Mouse (Mus musculus) forebrain, embryonic 14.5 days (tissue): Measurements from ENCODE around the gene Rab11fip3. TPM values are rescaled to one million over a fixed set of nuclear protein-coding genes. Genes with fewer than 3 reads are reported as not detected.

Experiments used
- ATAC-seq: fragments of 200-750 bp; cut with Nextera tagmentation; 2 replicates; pipeline ENCODE4 v1.8.0; 2017; ENCODE audit warnings: mild to moderate bottlenecking, moderate library complexity
- DNase-seq: peaks from one replicate; pipeline ENCODE4 v3.0.0-alpha.2; 2015; ENCODE audit warnings: low spot score
- H3K27ac ChIP-seq: fragments of 300-500 bp; sonication (generic); 2 replicates; pipeline ENCODE4 v1.5.1; 2014; ENCODE audit warnings: low read depth, mild to moderate bottlenecking, control low read depth, low read length, moderate library complexity
- H3K27me3 ChIP-seq: fragments of 300-500 bp; sonication (generic); replicated peaks from 2 replicates; pipeline ENCODE4 v1.6.1; 2014; ENCODE audit warnings: low read length, control low read depth, mixed read lengths; ENCODE audit not compliant: control insufficient read depth, insufficient read depth
- H3K36me3 ChIP-seq: fragments of 300-500 bp; sonication (generic); 2 replicates; pipeline ENCODE4 v1.6.1; 2014; ENCODE audit warnings: low read length, control low read depth; ENCODE audit not compliant: control insufficient read depth, insufficient read depth
- H3K4me1 ChIP-seq: fragments of 300-500 bp; sonication (generic); 2 replicates; pipeline ENCODE4 v1.6.1; 2014; ENCODE audit warnings: antibody characterized with exemption, low read length, control low read depth; ENCODE audit not compliant: control insufficient read depth, insufficient read depth
- H3K4me2 ChIP-seq: fragments of 300-500 bp; sonication (generic); 2 replicates; pipeline ENCODE4 v1.6.1; 2014; ENCODE audit warnings: mild to moderate bottlenecking, control low read depth, low read length
- H3K4me3 ChIP-seq: fragments of 300-500 bp; sonication (generic); 2 replicates; pipeline ENCODE4 v1.5.1; 2014; ENCODE audit warnings: low read depth, low read length, control low read depth
- H3K9ac ChIP-seq: fragments of 300-500 bp; sonication (generic); 2 replicates; pipeline ENCODE4 v1.6.1; 2014; ENCODE audit warnings: mild to moderate bottlenecking, low read length, control low read depth, moderate library complexity
- H3K9me3 ChIP-seq: fragments of 300-500 bp; sonication (generic); replicated peaks from 2 replicates; pipeline ENCODE4 v1.6.1; 2016; ENCODE audit warnings: low read length, control low read depth, mixed read lengths; ENCODE audit not compliant: control insufficient read depth
- WGBS: fragments of 180-500 bp; shearing (Covaris S2); extraction: QIAGEN DNeasy Blood & Tissue Kit; methylation state at CpG from one replicate; pipeline ENCODE4 v1.1.7; 2014; 5-methylcytosine and 5-hydroxymethylcytosine counted together
- polyA plus RNA-seq: library from polyadenylated mRNA; unstranded; fragments of >200 nt; fragmentation: Nextera tagmentation; extraction: Ambion mirVana; gene quantifications from 2 replicates; pipeline ENCODE4 v1.2.1, GENCODE M21; 2014

The Rab11fip3 gene
- polyA plus RNA-seq, 1 experiment from 2014 or later, result 15.2 TPM

DNA sequence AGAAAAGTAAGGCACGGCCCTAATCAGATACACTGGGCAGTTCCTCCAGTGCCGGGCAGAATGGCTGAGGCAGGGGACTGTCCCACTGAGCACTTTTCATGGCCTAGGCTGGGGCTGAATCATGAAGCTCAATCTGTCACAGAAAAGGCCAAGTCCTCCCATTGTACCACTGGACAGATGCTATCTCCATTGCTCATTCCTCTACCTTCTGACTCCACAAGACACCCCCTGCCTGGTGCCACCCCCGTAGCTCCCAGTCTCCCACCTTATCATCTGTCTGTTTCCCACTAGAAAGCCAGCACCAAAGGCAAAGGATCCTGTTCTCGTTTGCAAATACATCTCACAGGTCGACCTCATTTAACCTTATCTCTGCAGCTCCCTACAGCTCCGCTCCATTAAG, 37.3 kb downstream of the Rab11fip3 start:
- H3K9me3 ChIP-seq, result no peaks in the 10 kb centered on the region
- H3K4me1 ChIP-seq, result no peaks in the 10 kb centered on the region
- WGBS, result 92% methylated on average over 6 of the region's 6 CpGs
- no peak overlapping the region for H3K27ac ChIP-seq
- ATAC-seq, result no peak
- H3K9ac ChIP-seq, result no peak overlapping the region
- H3K4me3 ChIP-seq, result no peak overlapping the region
- H3K4me2 ChIP-seq, result no peak overlapping the region
- H3K36me3 ChIP-seq, result peaks cover 47% of the 10 kb centered on the region
- H3K27me3 ChIP-seq, result no peaks in the 10 kb centered on the region
- DNase-seq, result no peak

DNA sequence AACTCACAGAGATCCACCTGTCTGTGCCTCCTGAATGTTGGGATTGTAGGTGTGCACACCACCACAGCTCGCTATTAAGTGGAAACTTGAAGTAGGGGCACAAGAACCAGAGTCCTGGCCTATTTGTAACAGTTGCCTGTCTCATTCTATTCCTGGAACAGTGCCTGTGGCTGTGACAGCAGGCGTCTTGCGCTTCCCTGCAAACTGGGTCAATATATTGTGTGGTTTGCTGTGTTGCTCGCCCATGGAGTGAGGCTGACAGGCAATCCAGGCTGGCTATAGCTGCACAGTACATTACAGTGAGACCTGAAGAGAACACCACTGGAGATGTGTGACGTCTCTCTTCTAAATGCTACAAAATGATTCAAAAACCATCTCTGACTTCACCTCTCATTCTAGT, 37.8 kb downstream of the Rab11fip3 start:
- no peak overlapping the region for H3K4me3 ChIP-seq
- ATAC-seq (no peak), DNase-seq (no peak)
- no peak overlapping the region for H3K27ac ChIP-seq
- peaks cover 47% of the 10 kb centered on the region for H3K36me3 ChIP-seq
- WGBS, result 85% methylated on average over 5 of the region's 5 CpGs
- no peaks in the 10 kb centered on the region for H3K9me3 ChIP-seq
- no peak overlapping the region for H3K9ac ChIP-seq
- no peak overlapping the region for H3K4me2 ChIP-seq
- H3K4me1 ChIP-seq, result no peaks in the 10 kb centered on the region
- H3K27me3 ChIP-seq, result no peaks in the 10 kb centered on the region

DNA sequence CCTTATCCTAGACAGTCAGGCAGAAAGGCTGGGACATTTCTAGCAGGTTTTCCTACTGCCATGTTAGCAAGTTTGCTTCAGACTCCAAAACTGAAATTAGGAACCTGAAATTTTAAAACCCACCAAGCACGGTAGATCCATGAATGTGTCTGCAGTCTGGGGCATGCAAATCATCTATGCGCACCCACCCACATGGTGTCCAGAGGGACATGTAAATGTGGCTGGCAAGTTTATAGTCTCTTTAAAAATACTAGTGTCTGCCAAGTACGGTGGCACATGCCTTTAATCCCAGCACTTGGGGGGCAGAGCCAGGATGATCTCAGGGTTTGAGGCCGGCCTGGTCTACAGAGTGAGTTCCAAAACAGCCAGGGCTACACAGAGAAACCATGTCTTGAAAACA, 41.1 kb downstream of the Rab11fip3 start:
- H3K4me3 ChIP-seq, result no peak overlapping the region
- no peak overlapping the region for H3K27ac ChIP-seq
- DNase-seq, result no peak
- H3K27me3 ChIP-seq, result no peaks in the 10 kb centered on the region
- peaks cover 31% of the 10 kb centered on the region for H3K36me3 ChIP-seq
- WGBS, result 90% methylated on average over 4 of the region's 4 CpGs
- no peaks in the 10 kb centered on the region for H3K9me3 ChIP-seq
- ATAC-seq, result no peak
- no peak overlapping the region for H3K9ac ChIP-seq
- no peak overlapping the region for H3K4me2 ChIP-seq
- H3K4me1 ChIP-seq, result no peaks in the 10 kb centered on the region

DNA sequence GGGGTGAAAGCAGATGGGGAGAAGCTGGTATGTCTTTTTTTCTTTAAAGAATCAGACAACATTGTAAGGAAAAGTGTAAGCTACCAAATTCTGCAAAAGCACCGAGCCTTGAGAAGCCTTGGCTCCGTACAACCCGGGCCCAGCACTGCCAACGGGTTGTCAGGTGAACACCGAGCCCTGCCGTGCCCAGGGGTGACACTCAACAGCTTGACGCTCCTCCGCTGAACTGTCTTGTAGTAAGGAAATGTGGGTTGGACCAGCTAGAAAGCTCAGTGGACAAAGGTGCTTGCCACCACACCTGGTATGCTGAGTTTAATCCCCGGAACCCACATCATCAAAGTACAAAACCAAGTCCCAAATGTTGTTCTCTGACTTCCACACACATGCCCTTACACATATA, 44.7 kb downstream of the Rab11fip3 start:
- no peak overlapping the region for H3K4me2 ChIP-seq
- H3K9ac ChIP-seq, result no peak overlapping the region
- H3K36me3 ChIP-seq, result peaks cover 40% of the 10 kb centered on the region
- WGBS, result 93% methylated on average over 9 of the region's 9 CpGs
- no peak overlapping the region for H3K4me3 ChIP-seq
- no peaks in the 10 kb centered on the region for H3K27me3 ChIP-seq
- no peak for ATAC-seq
- no peaks in the 10 kb centered on the region for H3K4me1 ChIP-seq
- H3K27ac ChIP-seq, result no peak overlapping the region
- DNase-seq, result no peak
- H3K9me3 ChIP-seq, result no peaks in the 10 kb centered on the region

DNA sequence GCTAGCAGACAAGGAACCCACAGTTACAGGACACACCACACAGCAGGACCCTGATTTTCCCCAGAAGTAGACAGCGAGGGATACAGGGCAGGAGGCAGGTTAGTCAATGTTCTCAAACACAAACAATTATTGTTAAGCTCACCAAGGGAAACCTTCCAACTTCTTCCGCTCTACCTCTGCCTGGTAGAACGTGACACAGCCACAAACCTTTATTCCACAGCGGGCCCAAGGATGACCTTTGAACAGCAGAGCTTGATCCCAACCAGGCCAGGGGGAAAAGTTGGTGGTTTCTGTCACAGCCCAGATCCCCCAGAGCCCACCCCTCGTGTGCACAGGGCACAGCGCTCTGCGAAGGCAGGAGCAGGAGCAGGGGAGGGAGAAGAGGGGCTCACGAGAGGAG, 45.4 kb downstream of the Rab11fip3 start:
- no peak overlapping the region for H3K27ac ChIP-seq
- 91% methylated on average over 8 of the region's 8 CpGs for WGBS
- DNase-seq (no peak), ATAC-seq (no peak)
- no peaks in the 10 kb centered on the region for H3K4me1 ChIP-seq
- H3K27me3 ChIP-seq, result no peaks in the 10 kb centered on the region
- H3K4me3 ChIP-seq, result no peak overlapping the region
- H3K36me3 ChIP-seq, result peaks cover 40% of the 10 kb centered on the region
- no peak overlapping the region for H3K9ac ChIP-seq
- no peak overlapping the region for H3K4me2 ChIP-seq
- H3K9me3 ChIP-seq, result no peaks in the 10 kb centered on the region

DNA sequence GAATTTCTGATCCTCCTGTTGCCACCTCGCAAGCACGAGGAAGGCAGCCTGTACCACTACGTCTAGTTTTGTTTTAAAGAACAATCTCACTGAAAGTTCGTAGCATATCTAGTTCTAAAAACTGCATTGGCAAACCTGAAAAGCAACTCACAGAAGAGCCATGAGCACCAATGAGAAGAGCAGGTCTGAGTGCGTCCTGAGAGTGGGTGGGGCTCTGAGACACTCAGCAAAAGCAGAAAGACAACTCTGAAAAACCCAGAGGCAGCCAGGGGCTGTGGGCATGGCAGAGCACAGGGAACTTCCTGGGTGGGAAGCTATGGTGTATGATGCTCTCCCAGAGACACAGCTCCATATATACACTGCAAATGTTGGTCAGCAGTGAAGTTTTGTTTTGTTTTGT, 46.2 kb downstream of the Rab11fip3 start:
- Histone ChIP-seq H3K4me2 (no peak overlapping the region), H3K4me3 (no peak overlapping the region), H3K9ac (no peak overlapping the region), H3K27ac (no peak overlapping the region), H3K4me1 (no peaks in the 10 kb centered on the region), H3K36me3 (peaks cover 47% of the 10 kb centered on the region), H3K9me3 (no peaks in the 10 kb centered on the region), H3K27me3 (no peaks in the 10 kb centered on the region)
- no peak for ATAC-seq
- WGBS, result 96% methylated on average over 5 of the region's 5 CpGs
- no peak for DNase-seq

DNA sequence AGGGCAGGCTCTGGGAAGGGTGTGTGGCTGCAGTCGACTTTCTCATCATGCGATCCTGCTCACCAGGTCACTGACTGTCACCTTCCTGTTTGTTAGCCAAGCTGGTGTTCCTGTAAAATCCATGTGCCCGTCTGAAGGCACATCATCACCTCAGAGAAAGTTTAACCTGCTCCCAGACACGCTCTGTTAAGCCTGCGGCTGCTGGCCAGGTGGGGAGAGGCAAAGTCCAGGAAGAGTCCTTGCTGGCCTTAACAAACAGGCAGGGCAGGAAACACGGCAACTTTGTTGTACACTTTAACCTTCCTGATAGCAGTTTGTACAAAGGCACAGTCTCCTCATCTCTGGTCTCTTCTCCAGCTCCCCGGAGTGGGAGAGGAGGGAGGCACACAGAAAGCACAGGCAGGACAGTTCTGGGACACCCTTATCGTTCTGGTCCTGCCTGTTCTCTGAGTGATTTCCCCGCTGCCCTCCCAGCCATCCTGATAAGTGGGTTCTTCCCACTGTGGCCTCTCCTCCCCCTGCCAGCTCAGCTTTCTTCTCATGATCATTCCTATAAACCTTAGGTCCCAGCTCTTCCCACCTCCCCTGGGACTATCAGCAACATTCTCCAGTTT, 47.5 kb downstream of the Rab11fip3 start:
- no peak for ATAC-seq
- no peaks in the 10 kb centered on the region for H3K9me3 ChIP-seq
- no peak overlapping the region for H3K9ac ChIP-seq
- WGBS, result 91% methylated on average over 9 of the region's 9 CpGs
- no peak overlapping the region for H3K4me2 ChIP-seq
- H3K27me3 ChIP-seq, result no peaks in the 10 kb centered on the region
- no peak for DNase-seq
- no peak overlapping the region for H3K4me3 ChIP-seq
- H3K27ac ChIP-seq, result no peak overlapping the region
- H3K36me3 ChIP-seq, result peaks cover 44% of the 10 kb centered on the region
- no peaks in the 10 kb centered on the region for H3K4me1 ChIP-seq

DNA sequence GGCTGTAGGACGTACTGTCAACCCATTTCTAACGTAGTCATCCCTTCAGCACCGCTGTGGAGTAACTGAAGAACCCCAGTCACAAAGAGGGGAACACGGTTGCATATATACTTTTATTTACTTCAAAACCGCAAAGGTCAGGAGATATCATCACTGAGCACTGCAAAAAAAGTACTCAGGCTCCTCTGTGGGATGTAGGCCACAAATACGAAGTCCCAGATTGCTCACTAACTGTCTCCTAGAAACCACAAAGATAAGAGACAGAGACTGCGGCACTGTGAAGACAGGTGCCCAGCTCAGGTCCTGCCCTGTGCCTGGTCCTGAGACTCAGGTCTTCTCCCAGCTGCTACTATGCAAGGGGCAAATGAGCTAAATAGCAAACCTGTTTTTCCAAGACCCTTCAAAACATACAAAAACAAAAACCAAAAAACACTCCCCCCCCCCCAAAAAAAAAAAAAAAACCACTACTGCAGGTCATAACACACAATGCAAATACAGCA, 48.5 kb downstream of the Rab11fip3 start:
- ATAC-seq (no peak), DNase-seq (no peak)
- Histone ChIP-seq H3K36me3 (peaks cover 45% of the 10 kb centered on the region), H3K4me2 (no peak overlapping the region), H3K4me1 (no peaks in the 10 kb centered on the region), H3K9me3 (no peaks in the 10 kb centered on the region), H3K27me3 (no peaks in the 10 kb centered on the region), H3K9ac (no peak overlapping the region), H3K27ac (no peak overlapping the region), H3K4me3 (no peak overlapping the region)
- 94% methylated on average over 7 of the region's 7 CpGs for WGBS

DNA sequence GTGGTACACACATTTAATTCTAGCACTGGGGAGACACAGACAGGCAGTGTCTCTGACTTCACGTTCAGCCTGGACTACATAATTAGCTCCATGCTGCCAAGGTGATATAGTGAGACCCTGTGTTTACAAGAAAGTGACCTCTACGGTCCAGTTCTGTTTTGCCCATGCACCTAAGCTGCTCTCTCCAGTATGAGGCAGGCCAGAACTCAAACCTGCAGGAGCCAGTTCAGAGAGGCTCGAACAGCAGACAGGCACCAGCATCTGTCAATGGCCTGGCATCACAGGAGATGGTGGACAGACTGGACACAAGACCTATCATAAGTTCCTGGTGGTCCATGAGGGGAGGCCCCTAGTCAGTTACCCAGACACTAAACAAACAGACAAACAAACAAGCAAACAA, 51.0 kb downstream of the Rab11fip3 start:
- Histone ChIP-seq H3K4me3 (no peak overlapping the region), H3K9ac (no peak overlapping the region), H3K27me3 (no peaks in the 10 kb centered on the region), H3K36me3 (peaks cover 55% of the 10 kb centered on the region), H3K4me1 (no peaks in the 10 kb centered on the region), H3K27ac (no peak overlapping the region), H3K9me3 (no peaks in the 10 kb centered on the region), H3K4me2 (no peak overlapping the region)
- 88% methylated on average over 3 of the region's 3 CpGs for WGBS
- DNase-seq (no peak), ATAC-seq (no peak)
